Mouse (Mus musculus) mature B cell (primary cell): Measurements from ENCODE around the gene Klhl15.
"Not testable (repeated sequence)": the region's sequence is repeated elsewhere in the genome, so short reads cannot be mapped to it uniquely, and the experiment has no call there.

Experiments
- in situ Hi-C: fragments of 300-500 bp; cut with MboI; formaldehyde crosslinking; loops from 2 replicates; pipeline ENCODE4 v1.14.3; 2019

Klhl15 gene

DNA sequence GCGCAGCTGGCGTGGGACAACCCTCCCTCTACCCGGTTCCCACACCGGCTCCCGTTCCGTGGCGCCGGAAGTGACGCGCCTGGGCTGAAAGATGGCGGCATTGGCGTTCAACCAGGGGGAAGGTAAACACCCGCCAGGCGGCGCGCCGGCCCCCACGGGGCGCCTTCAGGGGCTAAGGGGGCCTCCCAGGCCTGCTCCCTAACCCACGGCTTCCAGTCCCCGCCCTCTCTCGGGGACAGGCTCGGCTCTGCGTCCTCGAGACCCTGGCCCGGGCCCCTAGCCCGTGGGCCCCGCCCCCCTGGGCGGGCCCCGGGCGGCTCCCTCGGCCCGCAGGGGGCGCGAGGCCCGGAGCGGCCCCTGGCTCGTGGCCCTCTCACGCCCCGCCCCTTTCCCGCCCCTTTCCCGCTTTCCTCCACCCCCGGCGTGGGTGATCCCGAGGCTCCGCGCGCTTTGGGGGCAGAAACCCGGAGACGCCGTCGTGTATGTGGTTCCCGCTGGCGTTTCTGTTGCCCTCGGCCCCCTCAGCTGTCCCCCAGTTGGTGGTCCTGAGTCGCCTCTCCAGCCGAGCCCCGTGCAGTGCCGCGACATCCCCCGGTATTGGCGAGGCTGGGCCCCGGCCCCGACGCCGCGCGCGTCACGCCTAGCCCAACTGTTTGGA is at the start of gene Klhl15:
Gene Klhl15 (plus strand): TSS at position 68 of the 658 bp plus-strand sequence.
- in situ Hi-C loops: no loop called here

GRCm38 (mm10) chrX:94185156-94185555 is 49.2 kb upstream of the Klhl15 start:
- in situ Hi-C loops: no loop called here

DNA sequence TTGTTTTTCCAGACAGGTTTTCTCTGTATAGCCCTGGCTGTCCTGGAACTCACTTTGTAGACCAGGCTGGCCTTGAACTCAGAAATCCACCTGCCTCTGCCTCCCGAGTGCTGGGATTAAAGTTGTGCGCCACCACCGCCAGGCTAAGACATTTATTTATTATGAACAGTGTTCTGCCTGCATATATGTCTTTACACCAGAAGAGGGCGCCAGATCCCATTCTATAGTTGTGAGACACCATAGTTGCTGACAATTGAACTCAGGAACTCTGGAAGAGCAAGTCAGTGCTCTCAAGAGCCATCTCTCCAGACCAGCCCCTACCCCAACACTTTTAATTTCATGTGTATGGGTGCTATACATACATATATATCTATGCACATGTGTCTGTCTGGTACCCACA is 40.5 kb upstream of the Klhl15 start:
- in situ Hi-C loops: not testable (repeated sequence)

GRCm38 (mm10) chrX:94197789-94198188 is 36.6 kb upstream of the Klhl15 start:
- in situ Hi-C loops: no loop called here

GRCm38 (mm10) chrX:94212264-94212596 is 22.2 kb upstream of the Klhl15 start:
- in situ Hi-C loops: no loop called here

- in situ Hi-C loops: no loop called here
Measured at GRCm38 (mm10) chrX:94212597-94213321, 21.6 kb upstream of the Klhl15 start, which contains the start of gene Eif2s3x. Gene Eif2s3x, minus strand, starts transcription at chrX:94212862.

- in situ Hi-C loops: no loop called here
Measured at GRCm38 (mm10) chrX:94213384-94213783, 21.0 kb upstream of the Klhl15 start.

- in situ Hi-C loops: no loop called here
Measured at GRCm38 (mm10) chrX:94233432-94233831, 967 bp upstream of the Klhl15 start.

- in situ Hi-C loops: no loop called here
Measured at GRCm38 (mm10) chrX:94233936-94234531, 365 bp upstream of the Klhl15 start.

DNA sequence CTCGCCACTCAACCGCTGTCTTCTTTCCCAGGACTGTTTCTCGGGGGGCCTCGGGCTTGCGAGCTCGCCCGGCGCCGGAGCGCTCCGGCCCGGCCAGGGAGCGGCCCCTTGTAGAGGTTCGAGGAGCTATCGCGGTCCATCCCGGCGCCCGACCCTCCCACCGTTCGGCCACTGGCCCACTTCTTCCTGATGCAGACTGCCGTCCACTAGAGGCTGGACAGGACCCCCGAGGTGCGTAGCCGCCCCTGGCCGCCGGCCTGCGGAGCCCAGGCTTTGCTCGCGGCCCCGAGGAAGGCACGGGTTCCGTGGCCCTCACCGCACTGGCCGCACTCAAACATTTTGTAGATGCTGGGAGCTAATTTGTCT is 774 bp downstream of the Klhl15 start:
- in situ Hi-C loops: no loop called here

- in situ Hi-C loops: no loop called here
Measured at GRCm38 (mm10) chrX:94235601-94236000, 1.2 kb downstream of the Klhl15 start.

- in situ Hi-C loops: no loop called here
Measured at GRCm38 (mm10) chrX:94288923-94289322, 54.5 kb downstream of the Klhl15 start.

DNA sequence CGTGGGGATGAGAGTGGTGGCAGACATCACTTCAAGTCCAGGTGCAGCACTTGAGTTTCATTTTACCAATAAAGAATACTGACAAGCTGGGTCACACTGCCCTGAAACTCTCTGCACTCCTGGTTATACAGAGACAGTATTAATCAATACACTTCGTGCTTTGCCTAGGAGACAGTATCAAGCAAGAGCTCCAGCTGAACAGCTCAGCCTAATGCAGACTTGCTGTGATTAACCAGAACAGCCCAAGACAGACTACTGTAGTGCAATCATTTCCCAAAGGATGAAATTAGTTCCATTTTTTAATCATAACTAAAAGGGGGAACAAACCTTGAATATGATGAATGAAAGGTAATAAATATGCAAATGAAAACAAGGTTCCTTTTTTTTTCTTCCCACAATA is 68.5 kb downstream of the Klhl15 start:
- in situ Hi-C loops: no loop called here

- in situ Hi-C loops: no loop called here
Measured at GRCm38 (mm10) chrX:94321036-94321902, 86.9 kb downstream of the Klhl15 start.
